Mouse (Mus musculus): ENCODE results near the gene 4933425L06Rik. TPM values are rescaled to one million over a fixed set of nuclear protein-coding genes. Genes with fewer than 3 reads are reported as not detected.

Gene 4933425L06Rik
- polyA plus RNA-seq, 1 experiment from 2014 or later, result not detected

DNA sequence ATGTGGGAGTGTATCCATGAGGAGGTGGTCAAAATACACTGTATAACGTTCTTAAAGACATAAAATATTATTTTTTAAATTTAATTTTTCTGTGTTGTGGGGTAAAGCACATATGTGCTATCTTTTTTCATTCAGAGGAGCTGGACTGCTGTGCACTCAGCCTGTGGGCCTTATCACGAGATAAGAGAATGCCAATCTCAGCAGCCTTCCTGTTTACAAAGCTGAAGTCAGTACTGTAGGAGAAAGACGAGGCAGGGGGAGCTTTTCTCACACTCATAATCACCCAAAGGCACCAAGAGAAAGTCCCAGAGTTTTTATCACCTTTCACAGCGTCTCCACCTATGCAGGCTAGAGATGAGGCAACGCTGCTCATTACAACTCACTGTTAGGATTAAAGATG lies 52.5 kb downstream of the 4933425L06Rik start:
- no peaks in the 10 kb centered on the region for H3K36me3 ChIP-seq
- H3K9ac ChIP-seq (replicated peaks), result no peak overlapping the region
- H3K9me3 ChIP-seq, result no peaks in the 10 kb centered on the region
- H3K4me3 ChIP-seq (replicated peaks), result no peak overlapping the region
- H3K27me3 ChIP-seq, result no peaks in the 10 kb centered on the region
- no peak for ATAC-seq (ENCODE audit: insufficient number of reproducible peaks, insufficient read depth, low FRiP score, low TSS enrichment, low read depth)
- no peak overlapping the region for H3K4me2 ChIP-seq
- no peaks in the 10 kb centered on the region for H3K4me1 ChIP-seq (replicated peaks)
- no peak overlapping the region for H3K27ac ChIP-seq
- WGBS, result 72% methylated on average over 5 of the region's 5 CpGs

DNA sequence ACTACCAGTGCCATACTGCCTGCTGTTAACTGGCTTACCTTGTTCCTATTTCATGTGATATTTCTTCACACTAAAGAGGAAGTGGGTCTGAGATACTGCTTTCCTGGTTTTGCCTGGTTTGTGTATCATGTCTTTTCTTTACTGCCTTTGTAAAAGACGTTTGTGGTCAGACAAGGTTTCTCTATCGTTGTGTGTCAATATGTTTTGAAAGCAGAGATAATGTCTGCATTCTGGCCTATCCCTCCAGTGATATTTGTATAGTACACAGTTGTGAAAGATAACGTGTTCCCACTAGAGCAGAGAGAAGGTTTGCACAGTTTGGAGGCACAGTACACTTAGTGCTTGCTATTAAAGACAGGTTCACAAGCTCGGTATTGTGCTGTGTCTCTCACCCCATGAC lies 58.0 kb downstream of the 4933425L06Rik start:
- H3K4me1 ChIP-seq (replicated peaks), result no peaks in the 10 kb centered on the region
- WGBS, result 74% methylated on average over 4 of the region's 4 CpGs
- H3K9me3 ChIP-seq, result no peaks in the 10 kb centered on the region
- no peaks in the 10 kb centered on the region for H3K27me3 ChIP-seq
- no peak overlapping the region for H3K4me3 ChIP-seq (replicated peaks)
- no peaks in the 10 kb centered on the region for H3K36me3 ChIP-seq
- H3K27ac ChIP-seq, result no peak overlapping the region
- no peak for ATAC-seq (ENCODE audit: insufficient number of reproducible peaks, insufficient read depth, low FRiP score, low TSS enrichment, low read depth)
- no peak overlapping the region for H3K4me2 ChIP-seq
- no peak overlapping the region for H3K9ac ChIP-seq (replicated peaks)

DNA sequence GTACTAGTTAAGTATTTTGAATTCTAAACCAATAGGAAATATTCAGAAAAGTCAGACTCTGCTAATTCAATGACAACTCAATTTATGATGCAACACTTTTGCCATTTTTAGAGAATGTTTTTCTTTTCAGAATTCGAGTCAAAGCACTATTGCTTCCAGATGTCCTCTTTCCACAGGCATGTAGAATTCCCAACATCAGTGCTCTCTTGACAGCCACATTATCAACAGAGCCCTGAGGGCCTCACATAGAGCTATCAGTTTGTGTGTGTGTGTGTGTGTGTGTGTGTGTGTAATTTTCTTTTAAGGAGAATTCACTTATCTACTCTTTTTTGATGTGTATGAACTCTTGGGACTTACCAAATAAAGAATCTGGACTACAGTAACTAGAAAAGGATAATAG lies 64.9 kb downstream of the 4933425L06Rik start:
- Histone ChIP-seq H3K27me3 (no peaks in the 10 kb centered on the region), H3K27ac (no peak overlapping the region), H3K36me3 (no peaks in the 10 kb centered on the region), H3K9me3 (no peaks in the 10 kb centered on the region), H3K4me2 (no peak overlapping the region), H3K4me3 (replicated peaks) (no peak overlapping the region), H3K4me1 (replicated peaks) (peaks cover 5% of the 10 kb centered on the region; the same call in 1 of the 2 replicates), H3K9ac (replicated peaks) (no peak overlapping the region)
- no peak for ATAC-seq (ENCODE audit: insufficient number of reproducible peaks, insufficient read depth, low FRiP score, low TSS enrichment, low read depth)
- WGBS, result 9% methylated on average over 1 of the region's 1 CpGs

DNA sequence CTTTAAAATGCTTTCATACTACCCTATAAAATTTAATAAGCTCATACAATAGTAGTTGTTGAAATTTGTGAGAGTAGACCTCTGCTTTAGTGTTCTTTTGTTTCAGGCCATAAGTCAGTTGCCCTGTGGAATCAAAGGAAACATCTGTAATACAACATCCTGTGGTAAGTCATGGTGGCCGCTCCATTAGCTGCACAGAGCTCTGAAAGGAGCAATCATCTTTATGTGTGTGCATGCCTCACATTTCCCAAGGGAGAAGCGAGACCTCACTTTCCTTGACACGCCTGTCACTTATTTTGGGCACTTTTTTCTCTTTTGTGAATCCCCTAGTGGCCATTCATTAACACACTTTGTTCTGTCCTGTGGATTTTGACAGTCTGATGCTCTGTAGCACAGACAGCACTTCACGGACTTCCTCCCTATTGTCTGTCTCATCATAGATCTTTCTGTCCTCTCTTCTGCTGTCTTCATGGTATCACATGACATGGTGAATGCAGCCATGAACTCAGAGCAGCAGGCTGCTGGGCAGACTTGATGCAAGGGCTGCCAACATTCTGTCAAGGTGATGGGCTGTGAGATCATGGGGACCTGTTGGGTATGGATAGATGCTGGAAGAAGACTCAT lies 66.0 kb downstream of the 4933425L06Rik start:
- Histone ChIP-seq H3K36me3 (no peaks in the 10 kb centered on the region), H3K4me2 (no peak overlapping the region), H3K9ac (replicated peaks) (no peak overlapping the region), H3K9me3 (no peaks in the 10 kb centered on the region), H3K4me3 (replicated peaks) (no peak overlapping the region), H3K27ac (no peak overlapping the region), H3K27me3 (no peaks in the 10 kb centered on the region), H3K4me1 (replicated peaks) (peaks cover 5% of the 10 kb centered on the region; the same call in 1 of the 2 replicates)
- whole genome bisulfite sequencing, result 50% methylated on average over 4 of the region's 4 CpGs
- ATAC-seq (ENCODE audit: insufficient number of reproducible peaks, insufficient read depth, low FRiP score, low TSS enrichment, low read depth), result no peak

DNA sequence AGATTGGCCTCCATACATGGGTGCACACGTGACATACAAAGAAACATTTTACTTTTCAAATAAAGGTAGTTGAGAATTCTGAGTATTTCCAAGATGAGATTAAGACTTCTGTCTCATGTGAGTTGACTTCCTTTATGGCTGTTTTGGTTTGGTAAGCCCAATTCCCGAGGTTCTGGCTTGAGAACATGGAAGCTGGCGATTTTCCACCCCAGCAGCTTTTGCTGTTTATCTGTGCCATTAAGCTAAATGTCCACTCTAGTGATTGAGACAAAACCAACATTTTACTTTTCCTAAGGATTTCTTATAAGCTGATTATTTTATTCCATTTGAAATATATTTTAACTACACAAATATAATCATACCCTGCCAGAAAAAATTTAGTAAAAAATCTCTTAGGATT lies 68.1 kb downstream of the 4933425L06Rik start:
- peaks cover 5% of the 10 kb centered on the region; the same call in 1 of the 2 replicates for H3K4me1 ChIP-seq (replicated peaks)
- H3K4me2 ChIP-seq, result no peak overlapping the region
- no peak for ATAC-seq (ENCODE audit: insufficient number of reproducible peaks, insufficient read depth, low FRiP score, low TSS enrichment, low read depth)
- no peaks in the 10 kb centered on the region for H3K27me3 ChIP-seq
- no peaks in the 10 kb centered on the region for H3K9me3 ChIP-seq
- H3K36me3 ChIP-seq, result no peaks in the 10 kb centered on the region
- H3K4me3 ChIP-seq (replicated peaks), result no peak overlapping the region
- H3K9ac ChIP-seq (replicated peaks), result no peak overlapping the region
- no peak overlapping the region for H3K27ac ChIP-seq
- 91% methylated on average over 3 of the region's 3 CpGs for WGBS

DNA sequence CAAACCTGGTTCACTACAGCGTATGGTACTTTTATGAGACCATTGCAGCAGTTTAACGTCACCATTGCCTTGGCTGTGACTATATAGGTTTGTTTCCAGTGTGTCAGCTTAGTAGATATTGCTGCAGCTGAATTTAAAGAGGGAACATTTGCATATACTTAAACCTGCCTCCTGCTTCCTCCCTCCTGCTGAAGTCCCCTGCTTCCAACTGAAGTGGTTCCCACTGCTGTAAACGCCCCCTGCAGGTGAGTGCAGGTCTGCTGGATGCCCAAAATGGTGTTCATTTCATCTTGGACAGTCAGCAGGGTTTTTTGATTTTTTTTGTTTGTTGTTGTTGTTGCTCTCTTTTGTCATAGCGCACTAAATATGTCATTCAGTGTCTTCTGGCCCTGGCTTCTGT lies 72.0 kb downstream of the 4933425L06Rik start:
- H3K36me3 ChIP-seq, result no peaks in the 10 kb centered on the region
- no peak overlapping the region for H3K4me3 ChIP-seq (replicated peaks)
- H3K4me1 ChIP-seq (replicated peaks), result no peaks in the 10 kb centered on the region
- H3K4me2 ChIP-seq, result no peak overlapping the region
- H3K27me3 ChIP-seq, result no peaks in the 10 kb centered on the region
- H3K9me3 ChIP-seq, result no peaks in the 10 kb centered on the region
- no peak overlapping the region for H3K27ac ChIP-seq
- no peak for ATAC-seq (ENCODE audit: insufficient number of reproducible peaks, insufficient read depth, low FRiP score, low TSS enrichment, low read depth)
- WGBS, result 51% methylated on average over 4 of the region's 4 CpGs
- H3K9ac ChIP-seq (replicated peaks), result no peak overlapping the region

DNA sequence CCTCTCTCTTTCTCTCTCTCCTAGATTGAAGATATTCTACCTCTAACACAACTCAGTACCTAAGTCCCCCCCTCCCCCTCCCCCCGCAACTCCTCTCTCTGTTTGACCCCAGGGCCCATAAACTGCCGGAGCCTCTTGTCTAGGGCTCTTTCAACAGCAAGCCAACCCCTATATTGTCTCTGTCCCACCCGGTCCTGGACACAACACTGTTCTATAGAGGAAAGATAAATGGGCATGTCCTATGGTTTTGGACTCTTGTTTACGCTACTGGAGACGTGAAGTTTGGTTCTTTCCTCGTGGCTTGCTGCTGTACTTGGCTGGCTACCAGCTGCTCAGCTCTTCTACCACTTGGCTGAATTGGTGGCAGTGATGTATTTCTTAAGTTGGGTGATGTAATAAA lies 83.5 kb downstream of the 4933425L06Rik start:
- H3K9ac ChIP-seq (replicated peaks), result no peak overlapping the region
- no peaks in the 10 kb centered on the region for H3K4me1 ChIP-seq (replicated peaks)
- WGBS, result 74% methylated on average over 6 of the region's 6 CpGs
- no peak for ATAC-seq (ENCODE audit: insufficient number of reproducible peaks, insufficient read depth, low FRiP score, low TSS enrichment, low read depth)
- no peaks in the 10 kb centered on the region for H3K9me3 ChIP-seq
- no peak overlapping the region for H3K4me3 ChIP-seq (replicated peaks)
- no peaks in the 10 kb centered on the region for H3K36me3 ChIP-seq
- H3K27me3 ChIP-seq, result no peaks in the 10 kb centered on the region
- H3K27ac ChIP-seq, result no peak overlapping the region
- no peak overlapping the region for H3K4me2 ChIP-seq

Other genes starting within 250 kb of the 4933425L06Rik start
- 0.32 TPM in 1 of 2 replicates, not detected in the other for gene Shisal2b, start 218.2 kb upstream of the 4933425L06Rik start, polyA plus RNA-seq (2016; fragmentation: Nextera tagmentation; extraction: Ambion mirVana)
- gene Rgs7bp, start 27.2 kb upstream of the 4933425L06Rik start, polyA plus RNA-seq (2016; fragmentation: Nextera tagmentation; extraction: Ambion mirVana), result 0.65 and 0.69 TPM in 2 replicates
- gene Rnf180, start 212.7 kb downstream of the 4933425L06Rik start, polyA plus RNA-seq (2016; fragmentation: Nextera tagmentation; extraction: Ambion mirVana), result 8.9 and 10.5 TPM in 2 replicates

Measured in limb, embryonic 12.5 days (tissue).